Mouse (Mus musculus) layer of hippocampus, adult 2 months (tissue): ENCODE data around the gene Ryk. TPM values are rescaled to one million over a fixed set of nuclear protein-coding genes. Genes with fewer than 3 reads are reported as not detected.
"Not testable (repeated sequence)": the region's sequence is repeated elsewhere in the genome, so short reads cannot be mapped to it uniquely, and the experiment has no call there.

Source experiments
- DNase-seq, 2 experiments: peaks; one replicate each; pipeline ENCODE4 v3.0.0; 2022; ENCODE audit warnings: low spot score in 2 of 2
- H3K27ac ChIP-seq: fragments of 200-600 bp; 2 replicates; pipeline ENCODE4 v1.8.1; 2022
- H3K4me3 ChIP-seq: fragments of 200-600 bp; 2 replicates; pipeline ENCODE4 v1.8.1; 2022; ENCODE audit warnings: mild to moderate bottlenecking
- CTCF ChIP-seq: fragments of 200-600 bp; conservative IDR thresholded peaks from 2 replicates; pipeline ENCODE4 v1.8.1; 2022; ENCODE audit warnings: antibody characterized with exemption, mild to moderate bottlenecking, moderate library complexity
- total RNA-seq, 2 experiments: library from RNA; stranded (reverse); gene quantifications; 2 replicates each; pipeline ENCODE4 v1.2.3; 2021

Ryk gene
- total RNA-seq, 2 experiments from 2014 or later, result 44.5 to 46.3 TPM

GRCm38 (mm10) chr9:102892480-102893355 is 58.0 kb downstream of the Ryk start:
- no peak for DNase-seq
- Histone ChIP-seq H3K4me3 (no peak overlapping the region), H3K27ac (no peak overlapping the region)
- no peak for TF ChIP-seq CTCF

- Histone ChIP-seq H3K27ac (no peak overlapping the region), H3K4me3 (no peak overlapping the region)
- no peak for DNase-seq
- no peak for TF ChIP-seq CTCF
These were observed 58.7 kb downstream of the Ryk start for GRCm38 (mm10) chr9:102893356-102893870.

DNA sequence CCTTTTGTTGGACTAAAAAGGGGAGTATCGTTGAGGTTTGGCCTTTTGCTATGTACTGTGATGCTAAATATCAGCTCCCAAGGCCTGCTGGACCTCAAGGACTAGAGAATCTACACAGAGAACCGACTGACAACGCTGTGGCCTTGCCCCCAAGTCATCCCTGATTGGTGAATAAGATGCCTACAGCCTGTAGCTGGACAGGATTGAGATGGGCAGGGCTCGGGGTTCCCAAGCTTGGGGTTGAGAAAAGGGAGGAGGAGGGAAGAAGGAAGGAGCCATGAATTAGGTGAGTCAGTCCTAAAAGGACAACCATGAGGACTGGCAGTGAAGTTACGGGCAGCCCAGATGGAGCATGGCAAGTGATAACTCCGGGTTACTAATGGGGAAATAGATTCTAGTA is 65.2 kb downstream of the Ryk start:
- DNase-seq, result no peak
- TF ChIP-seq CTCF, result no peak
- Histone ChIP-seq H3K4me3 (no peak overlapping the region), H3K27ac (no peak overlapping the region)

GRCm38 (mm10) chr9:102902308-102902707 is 67.6 kb downstream of the Ryk start:
- TF ChIP-seq CTCF, result no peak
- DNase-seq, result no peak
- no peak overlapping the region for H3K27ac ChIP-seq
- H3K4me3 ChIP-seq, result no peak overlapping the region

DNA sequence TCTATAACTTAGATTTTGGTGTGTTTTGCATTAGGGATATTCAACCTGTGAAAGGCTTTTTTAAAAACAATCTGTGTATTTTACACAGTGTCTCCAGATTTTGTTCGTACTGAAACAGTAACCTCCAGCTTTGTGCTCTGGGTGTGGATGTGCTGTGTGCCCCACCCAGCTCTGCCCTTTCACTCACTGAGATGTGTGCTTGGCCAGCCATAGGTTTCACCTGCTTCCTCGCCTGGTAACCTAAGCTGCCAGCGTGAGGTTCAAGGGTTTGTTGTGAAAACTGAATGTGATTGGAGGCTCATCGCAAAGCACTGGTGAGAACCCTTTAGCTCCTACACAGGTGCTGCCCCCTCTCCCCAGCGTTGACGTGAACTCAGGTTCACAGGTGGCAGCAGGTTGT is 70.2 kb downstream of the Ryk start:
- Histone ChIP-seq H3K4me3 (no peak overlapping the region), H3K27ac (no peak overlapping the region)
- no peak for TF ChIP-seq CTCF
- DNase-seq, result no peak

- no peak for DNase-seq
- no peak overlapping the region for H3K27ac ChIP-seq
- H3K4me3 ChIP-seq, result no peak overlapping the region
- TF ChIP-seq CTCF, result no peak
These were observed 72.1 kb downstream of the Ryk start for GRCm38 (mm10) chr9:102906781-102907180.

GRCm38 (mm10) chr9:102907521-102908246 is 73.0 kb downstream of the Ryk start:
- no peak for TF ChIP-seq CTCF
- DNase-seq, result no peak
- H3K27ac ChIP-seq, result no peak overlapping the region
- H3K4me3 ChIP-seq, result no peak overlapping the region

GRCm38 (mm10) chr9:102911526-102911925 is 76.8 kb downstream of the Ryk start:
- Histone ChIP-seq H3K4me3 (no peak overlapping the region), H3K27ac (no peak overlapping the region)
- no peak for DNase-seq
- no peak for TF ChIP-seq CTCF

DNA sequence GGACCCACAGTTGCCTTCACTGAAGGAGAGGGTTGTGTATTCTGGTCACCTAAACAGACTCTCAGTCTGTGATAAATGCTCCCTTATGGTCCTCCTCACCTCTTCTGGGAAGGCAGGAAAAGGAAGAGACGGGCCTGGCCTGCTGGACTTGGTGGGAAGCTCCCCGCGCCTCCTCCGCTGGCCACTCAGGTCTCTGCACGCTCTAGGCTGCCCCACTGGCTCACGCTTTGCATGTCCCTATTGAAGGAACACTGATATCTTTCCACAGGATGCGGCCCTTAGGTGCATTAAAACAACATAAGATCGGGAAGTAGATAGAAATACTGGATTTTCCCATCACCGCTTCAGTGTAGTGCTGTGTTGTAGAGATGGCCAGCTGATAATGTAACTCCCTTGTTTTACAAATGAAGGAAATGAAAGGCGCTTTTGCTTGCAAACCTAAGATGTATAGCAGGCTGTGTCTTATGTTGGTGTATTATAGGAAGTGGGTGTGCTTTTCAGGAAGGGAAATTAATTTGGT is 77.9 kb downstream of the Ryk start:
- no peak for TF ChIP-seq CTCF
- H3K27ac ChIP-seq, result no peak overlapping the region
- no peak for DNase-seq
- no peak overlapping the region for H3K4me3 ChIP-seq

DNA sequence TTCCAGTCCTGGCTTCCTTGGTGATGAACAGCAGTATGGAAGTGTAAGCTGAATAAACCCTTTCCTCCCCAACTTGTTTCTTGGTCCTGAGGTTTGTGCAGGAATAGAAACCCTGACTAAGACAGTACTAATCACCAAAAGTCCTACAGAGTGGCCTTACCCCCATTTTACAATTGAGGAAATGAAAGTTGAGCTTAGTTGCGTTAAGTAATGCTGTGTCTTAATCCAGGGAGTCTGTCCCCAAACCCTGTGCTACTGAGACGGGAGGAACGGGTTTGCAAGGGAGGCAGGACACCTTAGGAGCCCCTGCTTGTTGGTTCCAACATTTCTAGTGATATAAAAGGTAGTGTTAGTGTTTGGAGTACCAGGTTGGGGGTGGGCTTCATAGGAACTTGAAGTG is 78.9 kb downstream of the Ryk start:
- not testable (repeated sequence) for H3K4me3 ChIP-seq, H3K27ac ChIP-seq

DNA sequence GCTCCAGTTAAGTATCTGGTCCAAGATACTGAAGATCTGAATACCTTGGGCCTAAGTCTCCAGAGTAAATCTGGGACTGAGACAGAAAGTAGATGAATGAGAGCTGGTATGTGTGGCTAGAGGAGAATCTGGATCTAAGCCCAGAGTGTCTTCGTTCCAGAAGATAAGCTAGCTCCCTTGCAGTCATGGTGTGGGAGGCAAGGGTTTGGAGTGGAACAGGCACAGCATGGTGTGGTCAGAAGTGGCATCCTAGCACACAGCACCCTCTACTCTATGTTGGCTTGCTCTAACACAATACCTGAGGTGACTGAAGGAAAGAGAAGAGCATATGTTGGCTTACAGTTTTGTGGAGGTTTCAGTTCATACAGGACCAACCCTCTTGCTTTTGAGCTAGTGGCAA is 79.9 kb downstream of the Ryk start:
- no peak for TF ChIP-seq CTCF
- no peak overlapping the region for H3K27ac ChIP-seq
- no peak for DNase-seq

More for the DNA sequence above, 78.9 kb downstream of the Ryk start:
- not testable (repeated sequence) for DNase-seq

GRCm38 (mm10) chr9:102915292-102915854 is 80.7 kb downstream of the Ryk start:
- TF ChIP-seq CTCF, result no peak
- no peak overlapping the region for H3K4me3 ChIP-seq
- DNase-seq, result no peak
- H3K27ac ChIP-seq, result no peak overlapping the region

More for the DNA sequence above, 79.9 kb downstream of the Ryk start:
- H3K4me3 ChIP-seq, result no peak overlapping the region

DNA sequence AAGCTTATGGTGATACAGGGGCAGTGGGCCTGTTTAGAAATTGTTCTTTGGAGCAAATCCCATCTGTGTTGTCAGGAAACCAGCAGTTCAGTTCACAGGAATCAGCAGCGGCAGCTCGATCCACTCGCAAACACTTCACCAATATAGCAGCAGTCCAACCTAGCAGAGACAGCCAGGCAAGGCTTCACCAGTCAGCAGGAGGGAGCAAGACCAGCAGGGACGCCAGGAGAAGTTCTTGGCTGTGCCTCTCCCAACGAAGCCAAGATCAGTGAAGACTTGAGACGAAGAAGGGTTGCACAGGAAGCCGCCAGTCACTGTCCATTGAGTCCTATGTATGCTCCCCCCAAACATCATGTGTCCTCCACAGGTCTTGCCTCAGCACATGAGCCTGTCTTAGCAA is 81.4 kb downstream of the Ryk start:
- no peak overlapping the region for H3K27ac ChIP-seq
- no peak for DNase-seq
- TF ChIP-seq CTCF, result no peak
- H3K4me3 ChIP-seq, result no peak overlapping the region
